Mouse (Mus musculus) forebrain, embryonic 16.5 days (tissue): Measurements from ENCODE around the gene Paqr9. TPM values are rescaled to one million over a fixed set of nuclear protein-coding genes. Genes with fewer than 3 reads are reported as not detected.
A peak's percentile ranks its signal among the peaks of the same experiment; 100 is the strongest.

ENCODE experiments used
- ATAC-seq: fragments of 200-750 bp; cut with Nextera tagmentation; 2 replicates; pipeline ENCODE4 v1.8.0; 2017; ENCODE audit warnings: mild to moderate bottlenecking, moderate library complexity
- H3K27ac ChIP-seq: fragments of 300-500 bp; sonication (generic); 2 replicates; pipeline ENCODE4 v1.5.1; 2014; ENCODE audit warnings: low read length, control low read depth
- H3K27me3 ChIP-seq: fragments of 300-500 bp; sonication (generic); replicated peaks from 2 replicates; pipeline ENCODE4 v1.6.1; 2014; ENCODE audit warnings: low read length; ENCODE audit not compliant: control insufficient read depth, insufficient read depth
- H3K36me3 ChIP-seq: fragments of 300-500 bp; sonication (generic); 2 replicates; pipeline ENCODE4 v1.6.1; 2014; ENCODE audit not compliant: control insufficient read depth, insufficient read depth
- H3K4me1 ChIP-seq: fragments of 300-500 bp; sonication (generic); replicated peaks from 2 replicates; pipeline ENCODE4 v1.6.1; 2014; ENCODE audit warnings: low read length; ENCODE audit not compliant: control insufficient read depth, insufficient read depth
- H3K4me2 ChIP-seq: fragments of 300-500 bp; sonication (generic); 2 replicates; pipeline ENCODE4 v1.6.1; 2014; ENCODE audit warnings: mild to moderate bottlenecking, low read length, control low read depth
- H3K4me3 ChIP-seq: fragments of 300-500 bp; sonication (generic); replicated peaks from 2 replicates; pipeline ENCODE4 v1.5.1; 2014; ENCODE audit warnings: mild to moderate bottlenecking, low read length, control low read depth
- H3K9ac ChIP-seq: fragments of 300-500 bp; sonication (generic); replicated peaks from 2 replicates; pipeline ENCODE4 v1.6.1; 2014; ENCODE audit warnings: low read depth, low read length, control low read depth
- H3K9me3 ChIP-seq: fragments of 300-500 bp; sonication (generic); 2 replicates; pipeline ENCODE4 v1.6.1; 2016; ENCODE audit warnings: low read length; ENCODE audit not compliant: control insufficient read depth
- WGBS: fragments of 180-500 bp; shearing (Covaris S2); extraction: QIAGEN DNeasy Blood & Tissue Kit; methylation state at CpG from one replicate; pipeline ENCODE4 v1.1.7; 2014; 5-methylcytosine and 5-hydroxymethylcytosine counted together
- polyA plus RNA-seq: library from polyadenylated mRNA; unstranded; fragments of >200 nt; fragmentation: Nextera tagmentation; extraction: Ambion mirVana; gene quantifications from 2 replicates; pipeline ENCODE4 v1.2.1, GENCODE M21; 2015

Gene Paqr9
- polyA plus RNA-seq, 1 experiment from 2014 or later, result 4.0 TPM

- Histone ChIP-seq H3K9ac (no peak overlapping the region), H3K4me1 (no peaks in the 10 kb centered on the region), H3K4me2 (no peak overlapping the region), H3K4me3 (no peak overlapping the region), H3K36me3 (no peaks in the 10 kb centered on the region), H3K9me3 (no peaks in the 10 kb centered on the region), H3K27ac (no peak overlapping the region), H3K27me3 (no peaks in the 10 kb centered on the region)
- ATAC-seq, result no peak
- 93% methylated on average over 5 of the region's 5 CpGs for WGBS
Observed at GRCm38 (mm10) chr9:95569966-95570365, 10.5 kb downstream of the Paqr9 start.

- WGBS, result 84% methylated on average over 4 of the region's 4 CpGs
- ATAC-seq, result no peak
- no peak overlapping the region for H3K9ac ChIP-seq
- no peaks in the 10 kb centered on the region for H3K4me1 ChIP-seq
- H3K4me2 ChIP-seq, result no peak overlapping the region
- H3K9me3 ChIP-seq, result no peaks in the 10 kb centered on the region
- no peaks in the 10 kb centered on the region for H3K27me3 ChIP-seq
- no peak overlapping the region for H3K27ac ChIP-seq
- no peaks in the 10 kb centered on the region for H3K36me3 ChIP-seq
- no peak overlapping the region for H3K4me3 ChIP-seq
Observed at GRCm38 (mm10) chr9:95570604-95571003, 11.1 kb downstream of the Paqr9 start.

- Histone ChIP-seq H3K36me3 (no peaks in the 10 kb centered on the region), H3K4me3 (no peak overlapping the region), H3K4me2 (no peak overlapping the region), H3K9me3 (no peaks in the 10 kb centered on the region), H3K27me3 (no peaks in the 10 kb centered on the region), H3K27ac (no peak overlapping the region), H3K4me1 (no peaks in the 10 kb centered on the region), H3K9ac (no peak overlapping the region)
- WGBS, result 68% methylated on average over 4 of the region's 4 CpGs
- no peak for ATAC-seq
Observed at GRCm38 (mm10) chr9:95571494-95571893, 12.0 kb downstream of the Paqr9 start.

- H3K9ac ChIP-seq, result no peak overlapping the region
- ATAC-seq, result no peak
- no peak overlapping the region for H3K4me2 ChIP-seq
- no peaks in the 10 kb centered on the region for H3K4me1 ChIP-seq
- 83% methylated on average over 5 of the region's 5 CpGs for WGBS
- H3K4me3 ChIP-seq, result no peak overlapping the region
- H3K36me3 ChIP-seq, result no peaks in the 10 kb centered on the region
- H3K9me3 ChIP-seq, result no peaks in the 10 kb centered on the region
- H3K27ac ChIP-seq, result no peak overlapping the region
- H3K27me3 ChIP-seq, result no peaks in the 10 kb centered on the region
Observed at GRCm38 (mm10) chr9:95572558-95572957, 13.1 kb downstream of the Paqr9 start.

GRCm38 (mm10) chr9:95574116-95574515, 14.7 kb downstream of the Paqr9 start:
- H3K27me3 ChIP-seq, result no peaks in the 10 kb centered on the region
- no peaks in the 10 kb centered on the region for H3K36me3 ChIP-seq
- H3K9me3 ChIP-seq, result no peaks in the 10 kb centered on the region
- no peaks in the 10 kb centered on the region for H3K4me1 ChIP-seq
- no peak for ATAC-seq
- WGBS, result 81% methylated on average over 4 of the region's 4 CpGs
- H3K27ac ChIP-seq, result no peak overlapping the region
- H3K9ac ChIP-seq, result no peak overlapping the region
- H3K4me3 ChIP-seq, result no peak overlapping the region
- H3K4me2 ChIP-seq, result no peak overlapping the region

GRCm38 (mm10) chr9:95577502-95577901, 18.0 kb downstream of the Paqr9 start:
- no peak for ATAC-seq
- 93% methylated on average over 6 of the region's 6 CpGs for WGBS

GRCm38 (mm10) chr9:95578366-95578895, 19.0 kb downstream of the Paqr9 start:
- no peak overlapping the region for H3K4me2 ChIP-seq
- no peaks in the 10 kb centered on the region for H3K36me3 ChIP-seq
- peaks cover 7% of the 10 kb centered on the region for H3K4me1 ChIP-seq
- 85% methylated on average over 5 of the region's 5 CpGs for WGBS
- no peak overlapping the region for H3K27ac ChIP-seq
- ATAC-seq, result no peak
- no peaks in the 10 kb centered on the region; the same call in 1 of the 2 replicates for H3K27me3 ChIP-seq
- H3K9me3 ChIP-seq, result no peaks in the 10 kb centered on the region
- H3K4me3 ChIP-seq, result no peak overlapping the region
- no peak overlapping the region for H3K9ac ChIP-seq

More at GRCm38 (mm10) chr9:95577502-95577901, 18.0 kb downstream of the Paqr9 start:
- H3K27me3 ChIP-seq, result no peaks in the 10 kb centered on the region; the same call in 1 of the 2 replicates
- no peaks in the 10 kb centered on the region for H3K9me3 ChIP-seq
- H3K9ac ChIP-seq, result no peak overlapping the region
- no peak overlapping the region for H3K27ac ChIP-seq
- peaks cover 7% of the 10 kb centered on the region for H3K4me1 ChIP-seq
- H3K4me2 ChIP-seq, result no peak overlapping the region
- H3K4me3 ChIP-seq, result no peak overlapping the region
- H3K36me3 ChIP-seq, result no peaks in the 10 kb centered on the region

- H3K27me3 ChIP-seq, result no peaks in the 10 kb centered on the region; the same call in 1 of the 2 replicates
- WGBS, result 60% methylated on average over 16 of the region's 16 CpGs
- H3K4me2 ChIP-seq, result no peak overlapping the region
- H3K36me3 ChIP-seq, result no peaks in the 10 kb centered on the region
- no peak overlapping the region for H3K4me3 ChIP-seq
- H3K27ac ChIP-seq, result no peak overlapping the region
- no peak for ATAC-seq
- H3K4me1 ChIP-seq, result peaks cover 7% of the 10 kb centered on the region
- H3K9ac ChIP-seq, result no peak overlapping the region
- 0 out of 2 replicates have a peak, but pooled peaks cover 2% of the 10 kb centered on the region for H3K9me3 ChIP-seq
Observed at GRCm38 (mm10) chr9:95581021-95581757, 21.7 kb downstream of the Paqr9 start.

GRCm38 (mm10) chr9:95581758-95582515, 22.5 kb downstream of the Paqr9 start:
- peak overlapping the region; percentile 56 for H3K4me2 ChIP-seq
- H3K36me3 ChIP-seq, result no peaks in the 10 kb centered on the region
- peak overlapping the region; percentile 31 for H3K4me3 ChIP-seq
- H3K27me3 ChIP-seq, result no peaks in the 10 kb centered on the region; the same call in 1 of the 2 replicates
- peaks cover 7% of the 10 kb centered on the region for H3K4me1 ChIP-seq
- ATAC-seq, result 0 out of 2 replicates have a peak, but pooled peaks have one; percentile 38
- H3K9ac ChIP-seq, result no peak overlapping the region; the same call in 1 of the 2 replicates
- 0 out of 2 replicates have a peak, but pooled peaks cover 2% of the 10 kb centered on the region for H3K9me3 ChIP-seq
- no peak overlapping the region for H3K27ac ChIP-seq
- WGBS, result 6% methylated on average over 20 of the region's 20 CpGs
